Mouse (Mus musculus) CH12.LX (cell line): ENCODE results near the gene Hectd2.

ENCODE experiments used
- BHLHE40 ChIP-seq: IDR thresholded peaks from 2 replicates; pipeline ENCODE4 v1.6.1; 2011; ENCODE audit warnings: mild to moderate bottlenecking, low read depth, low read length, improper control_type of control experiment
- CHD2 ChIP-seq: IDR thresholded peaks from 2 replicates; pipeline ENCODE4 v1.6.1; 2011; ENCODE audit warnings: low read length, improper control_type of control experiment
- HCFC1 ChIP-seq: IDR thresholded peaks from 2 replicates; pipeline ENCODE4 v1.6.1; 2012; ENCODE audit warnings: low read depth, mild to moderate bottlenecking, inconsistent platforms, low read length, improper control_type of control experiment
- MEF2A ChIP-seq: IDR thresholded peaks from 2 replicates; pipeline ENCODE4 v1.6.1; 2014; ENCODE audit warnings: low read depth, mild to moderate bottlenecking, inconsistent platforms, low read length, improper control_type of control experiment, borderline replicate concordance
- NELFE ChIP-seq: IDR thresholded peaks from 2 replicates; pipeline ENCODE4 v1.6.1; 2011; ENCODE audit warnings: low read depth, low read length, improper control_type of control experiment
- PAX5 ChIP-seq: IDR thresholded peaks from 2 replicates; pipeline ENCODE4 v1.6.1; 2012; ENCODE audit warnings: low read length, inconsistent platforms, mixed read lengths
- POLR2A ChIP-seq: IDR thresholded peaks from 2 replicates; pipeline ENCODE4 v1.6.1; 2011; ENCODE audit warnings: low read depth, mild to moderate bottlenecking, improper control_type of control experiment, low read length
- SMC3 ChIP-seq: IDR thresholded peaks from 2 replicates; pipeline ENCODE4 v1.6.1; 2011; ENCODE audit warnings: low read depth, low read length, improper control_type of control experiment
- ZC3H11A ChIP-seq: IDR thresholded peaks from 2 replicates; pipeline ENCODE4 v1.6.1; 2012; ENCODE audit warnings: low read depth, mild to moderate bottlenecking, inconsistent platforms, low read length, improper control_type of control experiment
- ZNF384 ChIP-seq: IDR thresholded peaks from 2 replicates; pipeline ENCODE4 v1.6.1; 2012; ENCODE audit warnings: low read depth, low read length, improper control_type of control experiment, inconsistent platforms

DNA sequence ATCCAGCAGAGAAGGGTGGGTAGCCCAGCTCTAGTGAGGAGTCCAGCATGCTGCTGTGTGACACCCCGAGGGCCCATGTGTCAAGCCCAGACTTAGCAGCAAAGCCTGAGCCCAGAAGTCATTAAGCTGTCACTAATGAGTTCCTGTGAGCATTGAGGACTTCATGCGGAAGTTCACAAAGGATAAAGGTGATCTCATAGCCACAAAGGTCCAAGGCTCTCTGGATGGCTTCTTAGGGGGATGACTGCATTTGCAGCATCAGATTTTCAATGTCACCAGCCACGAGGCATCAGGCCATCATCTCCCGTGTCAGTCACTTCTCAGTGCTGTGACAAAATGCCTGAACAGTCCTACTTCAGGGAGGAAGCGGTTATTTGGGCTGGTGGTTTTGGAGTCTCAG lies 75.9 kb downstream of the Hectd2 start:
- TF ChIP-seq NELFE = no peak
- TF ChIP-seq BHLHE40 = no peak
- TF ChIP-seq HCFC1 = no peak
- no peak for TF ChIP-seq SMC3
- no peak for TF ChIP-seq CHD2
- no peak for TF ChIP-seq ZNF384
- no peak for TF ChIP-seq POLR2A
- TF ChIP-seq ZC3H11A = no peak
- TF ChIP-seq PAX5 = no peak
- no peak for TF ChIP-seq MEF2A
